Mouse (Mus musculus) CH12F3 (cell line): ENCODE data around the gene Rpn1.

Experiments used
- in situ Hi-C: fragments of 300-500 bp; cut with MboI; formaldehyde crosslinking; loops from 2 replicates; pipeline ENCODE4 v1.14.3; 2020; ENCODE audit warnings: low sequenced_read_pairs

Rpn1 gene

GRCm38 (mm10) chr6:88084278-88085151 is at the start of gene Rpn1:
Rpn1 (plus strand) TSS chr6:88084482.
- in situ Hi-C loops: no loop called here

GRCm38 (mm10) chr6:88037471-88038045 is 46.7 kb upstream of the Rpn1 start:
- in situ Hi-C loops: no loop called here

DNA sequence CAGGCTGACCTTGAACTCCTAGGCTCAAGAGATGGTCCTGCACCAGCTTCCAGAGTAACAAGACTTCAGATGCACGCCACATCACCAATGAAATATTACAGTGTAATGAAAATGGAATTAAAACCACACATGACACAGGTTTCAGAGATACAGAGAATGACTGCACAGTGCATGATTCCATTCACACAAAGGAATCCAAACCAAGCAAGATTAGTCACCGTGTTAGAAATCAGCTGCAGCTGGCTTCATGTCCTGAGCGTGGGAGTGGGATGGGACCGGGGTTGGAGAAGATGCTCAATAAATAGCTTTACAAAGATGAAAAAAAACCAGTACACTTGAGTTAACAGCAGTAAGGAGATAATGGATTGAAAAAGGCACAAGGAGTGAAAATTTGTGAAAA is 44.9 kb upstream of the Rpn1 start:
- in situ Hi-C loops: no loop called here

- in situ Hi-C loops: no loop called here
Observed at GRCm38 (mm10) chr6:88041221-88041620, 43.1 kb upstream of the Rpn1 start.

GRCm38 (mm10) chr6:88042336-88042735 is 41.9 kb upstream of the Rpn1 start:
- in situ Hi-C loops: no loop called here

- in situ Hi-C loops: no loop called here
Observed at GRCm38 (mm10) chr6:88044234-88044576, 40.1 kb upstream of the Rpn1 start.

DNA sequence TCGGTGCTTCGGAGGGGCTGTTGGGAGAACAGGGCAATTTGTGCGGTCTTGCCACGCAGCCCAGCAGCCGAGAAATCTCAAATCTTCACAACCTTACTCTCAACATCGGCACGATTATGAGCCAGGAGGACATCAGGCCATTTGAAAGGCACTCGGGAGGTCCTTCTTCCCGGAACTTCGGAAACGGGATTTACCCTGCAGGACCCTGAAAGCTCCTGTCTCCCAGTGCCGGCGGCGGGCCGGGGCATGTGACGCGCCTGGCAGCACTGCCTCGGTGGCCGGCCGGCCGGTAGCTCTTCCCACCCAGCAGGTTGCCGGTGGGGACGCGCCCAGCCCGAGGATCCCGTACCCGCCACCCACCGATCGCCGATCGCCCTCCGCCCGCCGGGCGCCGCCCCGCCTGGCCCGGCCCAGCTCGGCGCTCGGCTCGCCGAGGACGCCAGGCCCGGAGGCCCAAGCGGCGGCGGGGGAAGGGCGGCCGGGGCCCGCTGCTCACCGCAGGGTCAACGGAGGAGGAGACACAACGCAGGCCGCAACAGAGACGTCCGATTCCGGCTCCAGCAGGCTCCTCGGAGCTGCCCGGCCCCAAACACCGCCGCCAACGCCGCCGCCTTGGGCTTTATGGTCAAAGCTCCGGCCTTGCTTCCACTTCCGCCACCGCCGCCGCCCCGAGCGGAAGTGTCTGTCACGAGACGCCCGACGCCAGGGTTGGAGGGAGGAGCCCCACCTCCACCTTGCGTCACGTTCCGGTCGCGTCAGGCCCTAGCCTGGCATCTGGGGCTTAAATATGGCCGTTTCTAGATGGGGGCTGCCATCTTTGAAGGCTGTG is 39.5 kb upstream of the Rpn1 start, which contains the start of gene Rab7:
Gene Rab7, minus strand, starts transcription at position 694 of the 829 bp plus-strand sequence.
- in situ Hi-C loops: no loop called here

- in situ Hi-C loops: no loop called here
Observed at GRCm38 (mm10) chr6:88045406-88045766, 38.9 kb upstream of the Rpn1 start.

GRCm38 (mm10) chr6:88047853-88048252 is 36.4 kb upstream of the Rpn1 start:
- in situ Hi-C loops: no loop called here

GRCm38 (mm10) chr6:88049008-88049407 is 35.3 kb upstream of the Rpn1 start:
- in situ Hi-C loops: no loop called here

DNA sequence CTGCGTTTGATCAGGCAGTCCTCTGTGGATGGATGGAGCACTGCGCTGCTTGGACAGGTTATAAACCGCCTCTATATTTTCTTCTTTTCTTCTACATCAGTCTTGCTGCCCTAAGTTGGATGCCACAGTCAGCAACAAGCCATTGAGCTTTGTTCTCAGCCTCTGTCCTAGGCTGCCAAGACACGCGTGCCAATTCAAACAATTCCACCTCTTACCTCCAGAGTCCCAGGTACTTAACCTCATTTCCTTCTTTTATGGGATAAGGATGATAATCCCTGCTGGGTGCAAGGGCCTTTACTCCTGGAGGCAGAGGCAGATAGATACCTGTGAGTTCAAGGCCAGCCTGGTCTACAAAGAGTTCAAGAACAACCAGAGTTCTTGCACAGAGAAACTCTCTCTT is 33.1 kb upstream of the Rpn1 start:
- in situ Hi-C loops: no loop called here

- in situ Hi-C loops: no loop called here
Observed at GRCm38 (mm10) chr6:88053228-88054080, 30.8 kb upstream of the Rpn1 start.

- in situ Hi-C loops: no loop called here
Observed at GRCm38 (mm10) chr6:88054081-88054835, 30.0 kb upstream of the Rpn1 start.

- in situ Hi-C loops: no loop called here
Observed at GRCm38 (mm10) chr6:88055663-88056062, 28.6 kb upstream of the Rpn1 start.

DNA sequence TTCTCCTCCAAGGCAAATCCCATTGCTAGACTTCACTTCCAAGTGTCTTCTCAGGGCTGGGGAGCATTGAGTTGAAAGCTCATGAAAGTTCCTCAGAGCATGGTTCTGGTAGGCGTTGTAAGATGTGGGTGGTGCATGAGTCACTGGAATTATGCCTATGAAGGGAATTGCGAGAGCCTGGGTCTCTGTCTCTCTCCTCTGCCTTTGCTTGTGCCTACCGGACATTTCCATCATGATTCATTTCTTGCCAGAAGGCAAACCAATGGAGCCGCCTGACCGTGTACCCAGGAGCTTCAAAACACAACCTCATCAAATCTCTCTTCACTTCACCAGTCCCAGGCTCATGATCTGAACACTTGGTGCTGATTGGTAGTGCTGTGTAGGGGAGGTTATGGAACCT is 27.4 kb upstream of the Rpn1 start:
- in situ Hi-C loops: no loop called here

DNA sequence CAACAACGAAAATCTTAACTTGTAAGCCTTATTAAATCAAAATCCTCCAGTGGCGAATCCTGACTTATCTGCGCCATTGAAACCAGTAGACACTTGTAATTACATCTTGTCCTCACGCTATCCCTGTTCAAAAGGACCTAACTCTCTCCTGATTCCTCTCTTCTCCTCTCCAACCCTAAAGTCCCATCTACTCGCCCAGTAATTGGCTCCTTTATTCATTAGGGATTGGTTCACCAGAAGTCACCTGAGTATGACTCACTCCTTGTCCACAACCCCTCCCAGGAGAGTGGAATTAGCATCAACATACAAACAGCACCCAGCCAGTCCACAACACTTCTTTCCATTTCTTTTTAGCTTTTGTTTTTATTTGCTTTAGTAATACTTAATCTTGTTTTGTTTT is 24.4 kb upstream of the Rpn1 start:
- in situ Hi-C loops: no loop called here

GRCm38 (mm10) chr6:88060602-88061001 is 23.7 kb upstream of the Rpn1 start:
- in situ Hi-C loops: no loop called here

- in situ Hi-C loops: no loop called here
Observed at GRCm38 (mm10) chr6:88061406-88061805, 22.9 kb upstream of the Rpn1 start.

- in situ Hi-C loops: no loop called here
Observed at GRCm38 (mm10) chr6:88062398-88062797, 21.9 kb upstream of the Rpn1 start.

GRCm38 (mm10) chr6:88064072-88064642 is 20.1 kb upstream of the Rpn1 start:
- in situ Hi-C loops: no loop called here
